Mouse (Mus musculus) embryonic facial prominence, embryonic 12.5 days (tissue): ENCODE measurements at regions not wholly inside any gene's neighbourhood (a gene's known extent, or its start where the extent isn't known, plus 50 kb on each side); places are given as distances from the start of the nearest gene placed in this dataset.

Source experiments
- ATAC-seq: fragments of 200-750 bp; cut with Nextera tagmentation; 2 replicates; pipeline ENCODE4 v1.8.0; 2017; ENCODE audit not compliant: insufficient number of reproducible peaks, insufficient read depth, low FRiP score, low TSS enrichment
- H3K27ac ChIP-seq: fragments of 300-500 bp; sonication (generic); 2 replicates; pipeline ENCODE4 v1.5.1; 2016; ENCODE audit warnings: mild to moderate bottlenecking
- H3K27me3 ChIP-seq: fragments of 300-500 bp; sonication (generic); 2 replicates; pipeline ENCODE4 v1.6.1; 2016; ENCODE audit warnings: mild to moderate bottlenecking, moderate library complexity
- H3K36me3 ChIP-seq: fragments of 300-500 bp; sonication (generic); 2 replicates; pipeline ENCODE4 v1.6.1; 2016; ENCODE audit warnings: mild to moderate bottlenecking
- H3K4me1 ChIP-seq: fragments of 300-500 bp; sonication (generic); 2 replicates; pipeline ENCODE4 v1.6.1; 2016
- H3K4me2 ChIP-seq: fragments of 300-500 bp; sonication (generic); replicated peaks from 2 replicates; pipeline ENCODE4 v1.6.1; 2016; ENCODE audit warnings: mild to moderate bottlenecking, moderate library complexity
- H3K4me3 ChIP-seq: fragments of 300-500 bp; sonication (generic); 2 replicates; pipeline ENCODE4 v1.5.1; 2016; ENCODE audit warnings: mild to moderate bottlenecking
- H3K9ac ChIP-seq: fragments of 300-500 bp; sonication (generic); 2 replicates; pipeline ENCODE4 v1.6.1; 2016; ENCODE audit warnings: mild to moderate bottlenecking, moderate library complexity
- H3K9me3 ChIP-seq: fragments of 300-500 bp; sonication (generic); 2 replicates; pipeline ENCODE4 v1.6.1; 2016; ENCODE audit warnings: mild to moderate bottlenecking, moderate library complexity
- WGBS: fragments of 180-500 bp; shearing (Covaris S2); methylation state at CpG from one replicate; pipeline ENCODE4 v1.1.7; 2016; 5-methylcytosine and 5-hydroxymethylcytosine counted together

DNA sequence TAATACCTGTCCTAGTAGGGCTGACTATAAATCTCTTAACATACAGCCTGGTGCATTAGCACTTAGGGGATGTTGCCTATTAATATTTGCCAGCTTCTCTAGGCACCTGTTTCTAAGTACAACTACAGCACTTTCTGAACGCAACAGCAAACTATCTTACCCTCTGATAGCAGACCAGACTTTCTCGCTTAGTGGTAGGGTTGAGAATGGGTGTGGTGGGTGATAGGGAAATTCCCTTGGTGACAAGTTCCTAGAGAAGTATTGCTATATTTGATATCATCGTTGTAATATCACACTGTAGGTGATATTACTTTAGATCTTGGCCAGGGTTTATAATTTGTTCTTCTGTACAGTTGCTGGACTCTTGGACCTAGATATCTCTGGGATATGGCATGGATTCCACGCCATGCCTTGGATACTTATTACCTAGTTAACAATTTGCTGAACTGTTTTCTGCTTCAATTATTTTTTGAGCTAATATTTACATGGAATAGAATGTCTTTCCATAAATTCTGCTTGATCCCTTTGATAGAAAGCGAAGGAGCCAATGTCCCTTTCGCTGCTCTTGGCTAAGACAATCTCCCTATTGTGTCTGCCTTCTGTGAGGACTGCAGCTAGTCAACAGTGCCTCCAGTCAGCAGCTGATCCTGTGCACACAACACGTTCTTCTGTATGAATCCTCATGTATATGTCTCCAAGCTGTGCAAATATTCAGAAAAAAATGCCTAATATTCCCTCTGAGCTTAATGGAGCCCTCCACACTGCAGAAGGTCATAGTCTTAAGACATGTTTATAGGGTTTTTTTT lies 269.0 kb upstream of the Pik3r1 start:
- H3K4me2 ChIP-seq = no peak overlapping the region
- WGBS = 72% methylated on average over 7 of the region's 7 CpGs
- no peaks in the 10 kb centered on the region for H3K27me3 ChIP-seq
- H3K9ac ChIP-seq = no peak overlapping the region
- H3K4me1 ChIP-seq = no peaks in the 10 kb centered on the region
- H3K9me3 ChIP-seq = no peaks in the 10 kb centered on the region
- no peak overlapping the region for H3K4me3 ChIP-seq
- ATAC-seq = no peak
- no peaks in the 10 kb centered on the region for H3K36me3 ChIP-seq
- no peak overlapping the region for H3K27ac ChIP-seq

DNA sequence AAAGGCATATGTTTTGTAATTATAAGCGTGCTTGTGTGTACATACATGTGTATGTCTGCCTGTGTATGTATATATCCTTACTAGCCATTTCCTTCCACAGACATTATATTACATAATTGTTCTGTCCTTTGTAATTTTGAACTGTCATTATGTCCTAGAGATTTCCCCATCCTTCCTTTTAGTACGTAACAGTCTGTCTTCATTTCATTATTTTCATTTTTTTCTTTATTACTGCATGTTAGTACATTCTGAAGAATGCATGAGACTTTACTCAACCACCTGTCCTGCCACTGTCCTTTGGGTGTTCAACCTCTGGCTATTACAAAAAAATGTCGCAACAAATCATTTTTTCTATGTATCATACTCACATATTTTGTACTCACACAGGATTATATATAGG lies 292.2 kb upstream of the Pik3r1 start:
- Histone ChIP-seq H3K4me2 (no peak overlapping the region), H3K4me1 (no peaks in the 10 kb centered on the region), H3K27me3 (no peaks in the 10 kb centered on the region), H3K4me3 (no peak overlapping the region), H3K36me3 (no peaks in the 10 kb centered on the region), H3K9me3 (no peaks in the 10 kb centered on the region), H3K9ac (no peak overlapping the region), H3K27ac (no peak overlapping the region)
- ATAC-seq = no peak
- WGBS = 87% methylated on average over 3 of the region's 3 CpGs

DNA sequence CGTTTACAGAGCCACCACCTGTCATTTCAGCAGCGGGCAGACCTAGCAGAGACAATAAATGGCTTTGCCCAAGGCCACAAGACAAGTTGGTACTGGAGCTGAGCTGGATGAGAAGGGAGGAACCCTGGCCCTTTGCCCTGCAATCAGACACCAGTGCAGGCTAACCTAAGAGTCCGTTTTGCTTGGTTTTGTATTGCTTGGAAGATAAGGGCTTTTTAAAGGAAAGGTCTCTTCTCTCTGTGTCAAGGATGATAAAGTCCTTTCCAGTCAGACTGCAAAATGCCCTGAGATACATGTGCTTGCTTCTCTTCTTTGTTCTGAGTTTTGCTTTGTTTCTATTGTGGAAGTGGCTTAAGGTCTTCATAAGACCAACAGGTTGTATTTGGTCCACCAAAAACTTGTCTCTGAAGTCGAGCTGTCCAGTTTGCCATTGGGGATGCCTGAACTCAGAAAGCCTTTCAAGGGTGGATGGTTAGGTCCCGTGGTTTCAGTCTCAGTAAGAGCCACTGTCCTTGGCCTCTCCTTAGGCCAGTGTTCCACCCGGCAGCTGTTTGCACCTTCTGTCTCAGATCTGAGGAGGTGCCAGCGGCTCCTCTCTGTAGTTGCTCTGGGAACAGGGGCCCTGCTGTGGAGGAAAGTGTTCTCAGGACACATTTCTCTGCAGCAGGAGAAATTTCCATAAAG lies 296.7 kb upstream of the Pik3r1 start:
- Histone ChIP-seq H3K36me3 (no peaks in the 10 kb centered on the region), H3K4me3 (no peak overlapping the region), H3K27me3 (0 out of 2 replicates have a peak, but pooled peaks cover 4% of the 10 kb centered on the region), H3K4me2 (no peak overlapping the region), H3K4me1 (no peaks in the 10 kb centered on the region), H3K9ac (no peak overlapping the region), H3K9me3 (no peaks in the 10 kb centered on the region), H3K27ac (no peak overlapping the region)
- ATAC-seq = no peak
- WGBS = 57% methylated on average over 7 of the region's 7 CpGs

DNA sequence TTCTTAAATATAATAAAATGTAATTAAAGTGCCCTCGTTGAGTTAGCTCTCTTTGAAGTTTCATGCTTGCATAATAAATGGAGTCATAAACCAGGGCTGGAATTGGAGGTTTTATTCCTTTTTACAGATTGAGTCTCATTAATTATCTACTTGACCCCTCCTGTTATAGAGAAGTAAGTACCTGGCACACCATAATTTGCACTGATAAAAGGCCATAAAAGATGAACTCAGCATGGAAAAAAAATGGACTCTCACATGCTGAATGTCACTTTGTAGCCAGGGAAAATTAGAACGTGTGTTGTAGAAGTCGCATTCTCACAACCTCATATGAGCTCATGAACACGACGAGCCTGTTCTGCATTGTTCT lies 297.2 kb upstream of the Pik3r1 start:
- no peaks in the 10 kb centered on the region for H3K9me3 ChIP-seq
- no peak overlapping the region for H3K9ac ChIP-seq
- 0 out of 2 replicates have a peak, but pooled peaks cover 4% of the 10 kb centered on the region for H3K27me3 ChIP-seq
- H3K4me1 ChIP-seq = no peaks in the 10 kb centered on the region
- ATAC-seq = no peak
- no peak overlapping the region for H3K4me3 ChIP-seq
- H3K4me2 ChIP-seq = no peak overlapping the region
- WGBS = 82% methylated on average over 5 of the region's 5 CpGs
- no peaks in the 10 kb centered on the region for H3K36me3 ChIP-seq
- H3K27ac ChIP-seq = no peak overlapping the region

DNA sequence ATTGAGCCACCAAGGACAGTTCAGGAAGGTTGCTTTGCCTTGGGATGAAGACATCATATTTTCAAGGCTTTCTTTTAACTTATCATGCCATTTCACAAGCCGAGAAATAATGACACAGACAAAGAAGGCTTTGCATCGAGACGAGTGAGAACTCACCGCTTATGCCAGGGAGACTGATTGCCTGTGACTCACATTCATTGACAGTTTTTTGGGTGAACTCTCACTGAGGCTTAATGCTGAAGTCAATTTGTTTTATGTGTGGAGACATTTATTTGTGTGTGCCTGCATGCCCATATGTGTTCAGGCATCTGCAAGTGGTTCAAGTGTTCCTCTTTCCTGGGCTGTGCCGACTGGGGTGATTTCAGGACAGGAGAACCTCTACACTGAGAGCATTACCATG lies 297.8 kb upstream of the Pik3r1 start:
- H3K36me3 ChIP-seq = no peaks in the 10 kb centered on the region
- no peak overlapping the region for H3K4me3 ChIP-seq
- H3K27me3 ChIP-seq = 0 out of 2 replicates have a peak, but pooled peaks cover 4% of the 10 kb centered on the region
- peaks cover 3% of the 10 kb centered on the region; the same call in 1 of the 2 replicates for H3K4me1 ChIP-seq
- H3K9me3 ChIP-seq = no peaks in the 10 kb centered on the region
- WGBS = 90% methylated on average over 5 of the region's 5 CpGs
- no peak overlapping the region for H3K9ac ChIP-seq
- no peak for ATAC-seq
- no peak overlapping the region for H3K4me2 ChIP-seq
- H3K27ac ChIP-seq = no peak overlapping the region

DNA sequence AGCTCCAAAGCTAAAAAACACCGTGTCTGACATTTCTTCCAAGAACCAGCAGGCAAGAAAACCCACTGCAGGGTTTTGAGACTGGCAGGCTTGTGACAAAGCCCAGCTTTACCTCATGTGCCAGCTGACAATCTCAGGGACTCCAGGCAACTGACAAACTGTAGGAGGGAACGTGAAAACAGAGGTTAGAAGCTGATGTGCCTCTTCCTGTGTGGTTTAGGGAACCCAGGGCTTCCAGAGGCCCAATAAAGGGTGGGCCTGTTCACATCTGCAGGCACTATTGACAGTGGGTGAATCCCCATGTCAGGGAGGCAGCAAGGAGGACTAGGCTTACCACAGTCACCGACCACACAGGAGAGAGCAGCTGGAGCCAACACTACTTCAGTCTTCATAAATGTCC lies 302.7 kb upstream of the Pik3r1 start:
- Histone ChIP-seq H3K4me2 (no peak overlapping the region), H3K27ac (peak overlapping the region; percentile 72), H3K36me3 (no peaks in the 10 kb centered on the region), H3K9ac (no peak overlapping the region), H3K9me3 (no peaks in the 10 kb centered on the region), H3K4me3 (no peak overlapping the region), H3K27me3 (0 out of 2 replicates have a peak, but pooled peaks cover 4% of the 10 kb centered on the region), H3K4me1 (peaks cover 5% of the 10 kb centered on the region; the same call in 1 of the 2 replicates)
- 30% methylated on average over 3 of the region's 3 CpGs for WGBS
- ATAC-seq = no peak

DNA sequence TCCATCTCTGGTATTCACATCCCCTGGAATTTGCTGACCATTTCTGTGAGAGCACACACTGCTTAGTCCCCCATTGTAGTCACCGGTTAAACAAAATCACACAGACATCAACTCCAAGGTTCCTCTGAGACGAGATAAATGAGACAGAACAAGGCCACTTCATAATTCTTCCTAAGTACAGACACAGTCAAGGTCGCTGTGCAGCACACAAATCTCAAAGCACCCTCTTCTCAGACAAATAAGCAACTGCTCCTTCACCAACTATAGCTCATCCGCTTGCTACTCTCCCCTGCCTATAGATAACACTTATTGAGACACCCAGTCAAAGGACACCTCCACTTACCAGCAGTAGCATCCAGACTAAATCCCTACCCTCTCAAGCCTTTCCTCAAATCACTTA lies 304.3 kb upstream of the Pik3r1 start:
- Histone ChIP-seq H3K4me2 (no peak overlapping the region), H3K27me3 (no peaks in the 10 kb centered on the region)
- 87% methylated on average over 4 of the region's 4 CpGs for WGBS

DNA sequence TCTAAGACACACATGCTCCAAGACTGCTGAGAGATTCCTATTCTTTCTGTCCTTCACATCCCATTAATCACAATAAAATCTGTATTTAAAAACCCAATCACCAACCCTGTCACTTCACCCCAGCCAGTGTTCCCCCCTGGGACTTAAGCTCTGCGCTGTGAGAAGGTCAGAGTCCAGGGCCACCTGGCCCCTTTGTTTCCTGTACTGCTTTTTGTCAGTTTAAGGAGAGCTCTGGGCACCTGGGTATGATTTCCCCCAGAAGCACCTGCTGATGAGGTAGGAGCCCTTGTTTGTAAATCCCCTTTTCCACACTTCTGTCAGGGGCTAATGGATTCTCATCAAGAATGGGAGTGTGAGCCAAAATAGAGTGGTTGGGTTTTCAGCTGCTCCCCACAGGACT lies 319.7 kb upstream of the Pik3r1 start:
- 47% methylated on average over 1 of the region's 1 CpGs for WGBS
- Histone ChIP-seq H3K9me3 (no peaks in the 10 kb centered on the region), H3K9ac (no peak overlapping the region), H3K36me3 (no peaks in the 10 kb centered on the region), H3K4me2 (no peak overlapping the region), H3K4me3 (no peak overlapping the region), H3K27me3 (no peaks in the 10 kb centered on the region), H3K27ac (no peak overlapping the region), H3K4me1 (no peaks in the 10 kb centered on the region)
- ATAC-seq = no peak

More for the DNA sequence above, 304.3 kb upstream of the Pik3r1 start:
- ATAC-seq = no peak
- Histone ChIP-seq H3K4me1 (peaks cover 5% of the 10 kb centered on the region; the same call in 1 of the 2 replicates), H3K9ac (no peak overlapping the region), H3K27ac (no peak overlapping the region), H3K4me3 (no peak overlapping the region), H3K9me3 (no peaks in the 10 kb centered on the region), H3K36me3 (no peaks in the 10 kb centered on the region)

DNA sequence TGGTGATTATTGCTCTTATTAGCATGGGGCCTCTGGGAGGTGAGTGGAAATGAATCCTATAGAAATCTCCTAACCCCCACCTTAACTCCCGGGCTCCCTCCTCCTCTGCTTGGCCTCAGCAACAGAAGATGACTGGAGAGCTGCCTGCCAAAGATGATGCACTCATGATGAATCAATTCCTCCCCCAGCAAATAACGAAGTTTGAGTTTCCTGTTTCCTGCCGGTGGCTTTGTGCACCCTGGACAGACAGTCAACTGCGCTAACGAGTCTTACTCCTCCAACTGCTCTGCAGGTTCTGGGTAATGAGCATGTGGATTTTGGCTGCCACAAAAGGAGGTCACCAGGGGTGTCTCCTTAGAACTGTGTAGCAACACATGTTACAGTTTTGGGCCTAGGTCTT lies 321.5 kb upstream of the Pik3r1 start:
- no peaks in the 10 kb centered on the region for H3K9me3 ChIP-seq
- 58% methylated on average over 5 of the region's 5 CpGs for WGBS

DNA sequence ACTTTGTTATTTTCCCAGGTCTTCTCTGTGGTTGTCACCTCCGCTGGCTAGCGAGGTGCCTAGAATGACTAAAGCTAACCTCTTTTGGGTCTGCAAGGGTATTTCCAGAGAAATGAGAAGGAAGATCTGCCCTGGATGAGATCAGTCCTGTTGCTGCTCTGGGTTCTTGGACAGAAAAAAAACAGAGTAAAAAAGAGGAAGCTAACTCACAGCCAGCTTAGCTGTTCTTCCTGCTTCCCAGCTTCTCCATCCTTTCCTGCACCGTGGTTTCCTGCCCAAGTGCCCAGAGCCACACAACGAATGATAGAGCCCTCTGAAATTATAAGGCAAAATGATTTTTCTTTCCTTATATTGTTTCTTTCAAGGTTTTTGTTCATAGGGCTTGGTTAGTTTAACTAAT lies 326.2 kb upstream of the Pik3r1 start:
- Histone ChIP-seq H3K4me1 (no peaks in the 10 kb centered on the region), H3K4me2 (no peak overlapping the region), H3K36me3 (no peaks in the 10 kb centered on the region), H3K27ac (no peak overlapping the region), H3K4me3 (no peak overlapping the region), H3K9me3 (no peaks in the 10 kb centered on the region), H3K9ac (no peak overlapping the region), H3K27me3 (no peaks in the 10 kb centered on the region)
- WGBS = 86% methylated on average over 4 of the region's 4 CpGs
- ATAC-seq = no peak

More for the DNA sequence above, 321.5 kb upstream of the Pik3r1 start:
- Histone ChIP-seq H3K27ac (no peak overlapping the region), H3K9ac (no peak overlapping the region), H3K27me3 (no peaks in the 10 kb centered on the region), H3K36me3 (no peaks in the 10 kb centered on the region), H3K4me2 (no peak overlapping the region), H3K4me3 (no peak overlapping the region), H3K4me1 (no peaks in the 10 kb centered on the region)
- no peak for ATAC-seq

DNA sequence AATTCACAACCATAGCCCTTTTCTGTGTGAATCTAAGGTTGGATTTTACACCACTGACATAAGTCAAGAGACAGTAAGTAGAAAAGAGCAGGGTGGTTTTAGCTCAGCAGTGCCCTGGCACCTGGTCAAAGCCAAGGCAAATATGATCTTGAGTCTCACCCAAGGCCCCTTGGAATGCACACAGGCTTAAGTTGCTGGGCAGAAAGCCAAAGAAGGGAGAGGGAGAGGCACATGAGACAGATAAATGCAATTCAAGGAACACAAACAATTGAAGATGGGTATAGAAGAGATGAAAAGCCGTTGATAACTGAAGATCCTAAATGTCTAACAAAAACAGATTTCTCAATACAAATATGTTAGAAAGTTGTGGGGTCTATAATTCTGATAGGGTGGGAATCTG lies 335.1 kb upstream of the Pik3r1 start:
- Histone ChIP-seq H3K27me3 (no peaks in the 10 kb centered on the region), H3K36me3 (no peaks in the 10 kb centered on the region), H3K4me1 (no peaks in the 10 kb centered on the region), H3K4me3 (no peak overlapping the region), H3K27ac (no peak overlapping the region), H3K9me3 (no peaks in the 10 kb centered on the region), H3K9ac (no peak overlapping the region), H3K4me2 (no peak overlapping the region)
- ATAC-seq = no peak
- WGBS = 83% methylated on average over 1 of the region's 1 CpGs

DNA sequence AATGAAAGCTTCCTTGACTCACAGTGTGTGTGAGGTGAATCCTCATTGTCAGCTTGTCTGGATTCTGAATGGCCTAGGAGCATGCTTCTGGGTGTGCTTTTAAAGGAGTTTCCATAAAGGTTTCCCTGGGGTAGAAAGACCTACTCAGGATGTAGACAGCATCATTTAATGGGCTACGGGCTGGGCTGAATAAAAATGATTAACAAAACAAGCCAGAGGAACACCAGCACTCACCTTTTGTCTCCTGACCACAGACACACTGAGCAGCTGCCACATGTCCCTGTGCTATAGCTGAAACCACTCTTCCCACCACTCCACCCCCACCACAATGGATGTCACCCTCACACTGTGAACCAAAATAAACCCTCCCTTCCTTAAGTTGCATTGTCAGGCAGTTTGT lies 338.2 kb upstream of the Pik3r1 start:
- Histone ChIP-seq H3K4me2 (no peak overlapping the region), H3K9me3 (no peaks in the 10 kb centered on the region), H3K4me3 (no peak overlapping the region), H3K4me1 (0 out of 2 replicates have a peak, but pooled peaks cover 3% of the 10 kb centered on the region), H3K27me3 (no peaks in the 10 kb centered on the region), H3K27ac (no peak overlapping the region), H3K36me3 (no peaks in the 10 kb centered on the region), H3K9ac (no peak overlapping the region)
- WGBS = 79% methylated on average over 1 of the region's 1 CpGs
- no peak for ATAC-seq
